ENCODE assay signal across 17 mouse cellular contexts in genomic region chr2:93453046-93453445, GRCm38 (mm10). TPM values are rescaled to one million over a fixed set of nuclear protein-coding genes. Genes with fewer than 3 reads are reported as not detected.
DNase-seq lines count a peak whose midpoint lies in the region; ATAC-seq and TF ChIP-seq lines count a peak whose summit lies in the region.
"Had no signal": no experiment of that assay in that cellular context is flagged by ENCODE, and none has a peak within 500 bp of the region (broad histone marks: within the 10 kb centered on the region; RNA-seq: fewer than 3 reads in every experiment).

No protein-coding gene starts in this region.

- no peak overlapping the region for H3ac ChIP-seq in myocyte (ENCODE audit: control insufficient read depth, insufficient read length)

- H3K36me3 ChIP-seq in heart, embryonic 10.5 days: no peaks in the 10 kb centered on the region
- no peaks in the 10 kb centered on the region for H3K36me3 ChIP-seq in lung, embryonic 16.5 days (ENCODE audit: control insufficient read depth, insufficient read depth, low read length)
- no peaks in the 10 kb centered on the region for H3K36me3 ChIP-seq in intestine, postnatal 0 days (ENCODE audit: control insufficient read depth, insufficient read depth)
- peaks cover 13% of the 10 kb centered on the region for H3K36me3 ChIP-seq in myocyte (ENCODE audit: control insufficient read depth, insufficient read depth)
- no peaks in the 10 kb centered on the region for H3K36me3 ChIP-seq in forebrain, embryonic 13.5 days (ENCODE audit: poor library complexity, severe bottlenecking)
- no peaks in the 10 kb centered on the region for H3K36me3 ChIP-seq in forebrain, embryonic 16.5 days (ENCODE audit: control insufficient read depth, insufficient read depth)
- H3K36me3 ChIP-seq: forebrain, embryonic 15.5 days had no signal

- TF ChIP-seq POLR2A in myocyte (IDR thresholded peaks at IDR 0.05; ENCODE audit: insufficient read length, low read depth): no peak

- WGBS in heart, embryonic 10.5 days: 69% methylated on average over 4 of the region's 4 CpGs
- WGBS in lung, embryonic 16.5 days: 68% methylated on average over 4 of the region's 4 CpGs
- 56% methylated on average over 4 of the region's 4 CpGs for WGBS in intestine, postnatal 0 days
- 81% methylated on average over 4 of the region's 4 CpGs for WGBS in forebrain, embryonic 13.5 days
- WGBS in forebrain, embryonic 16.5 days: 77% methylated on average over 4 of the region's 4 CpGs

- peak overlapping the region; percentile 60; the same call in 1 of the 2 replicates for H3K27ac ChIP-seq in heart, embryonic 10.5 days
- peak overlapping the region; percentile 41; the same call in 1 of the 2 replicates for H3K27ac ChIP-seq in lung, embryonic 16.5 days (ENCODE audit: low read length)
- H3K27ac ChIP-seq in intestine, postnatal 0 days (ENCODE audit: low read depth, low read length): peak overlapping the region; percentile 78
- no peak overlapping the region for H3K27ac ChIP-seq in forebrain, embryonic 13.5 days
- no peak overlapping the region for H3K27ac ChIP-seq in forebrain, embryonic 16.5 days (ENCODE audit: low read length)
- H3K27ac ChIP-seq: forebrain, embryonic 15.5 days; layer of hippocampus, adult 2 months had no signal

- no peak overlapping the region for H3K9ac ChIP-seq in lung, embryonic 16.5 days (ENCODE audit: low read length)
- H3K9ac ChIP-seq in intestine, postnatal 0 days (ENCODE audit: low read depth, low read length): no peak overlapping the region
- H3K9ac ChIP-seq in forebrain, embryonic 13.5 days: no peak overlapping the region
- no peak overlapping the region for H3K9ac ChIP-seq in forebrain, embryonic 16.5 days (replicated peaks; ENCODE audit: low read depth, low read length)
- H3K9ac ChIP-seq: forebrain, embryonic 15.5 days had no signal

- no peak overlapping the region for H3K4me3 ChIP-seq in heart, embryonic 10.5 days
- no peak overlapping the region for H3K4me3 ChIP-seq in lung, embryonic 16.5 days (ENCODE audit: low read length)
- no peak overlapping the region for H3K4me3 ChIP-seq in intestine, postnatal 0 days (ENCODE audit: low read depth, low read length)
- H3K4me3 ChIP-seq in myocyte: no peak overlapping the region
- H3K4me3 ChIP-seq in forebrain, embryonic 13.5 days: no peak overlapping the region
- H3K4me3 ChIP-seq in forebrain, embryonic 16.5 days (replicated peaks; ENCODE audit: low read length): no peak overlapping the region
- H3K4me3 ChIP-seq: forebrain, embryonic 15.5 days; layer of hippocampus, adult 2 months had no signal

- peaks cover 98% of the 10 kb centered on the region for H3K79me2 ChIP-seq in myocyte (ENCODE audit: control insufficient read depth, insufficient read depth)

- DNase-seq in heart, embryonic 10.5 days (ENCODE audit: low spot score): no peak
- DNase-seq in heart, postnatal 10 days: no peak
- DNase-seq in lung, postnatal 36 days: no peak
- DNase-seq: cerebellum, adult 8-10 months; heart, adult 11 months; left cerebral cortex, postnatal 4 days; lung, postnatal 10 days; right cerebral cortex, postnatal 14 days had no signal

- TF ChIP-seq CTCF in intestine, postnatal 0 days (IDR thresholded peaks at IDR 0.05; ENCODE audit: low read depth): no peak

- H3K4me2 ChIP-seq in lung, embryonic 16.5 days (ENCODE audit: low read depth, low read length): no peak overlapping the region
- peak overlapping the region; percentile 40; the same call in 1 of the 2 replicates for H3K4me2 ChIP-seq in intestine, postnatal 0 days (replicated peaks; ENCODE audit: low read depth)
- H3K4me2 ChIP-seq in myocyte (ENCODE audit: low read depth): peak overlapping the region; percentile 53
- H3K4me2 ChIP-seq in forebrain, embryonic 13.5 days: no peak overlapping the region
- no peak overlapping the region for H3K4me2 ChIP-seq in forebrain, embryonic 16.5 days (ENCODE audit: low read length)
- H3K4me2 ChIP-seq: forebrain, embryonic 15.5 days had no signal

- H3K27me3 ChIP-seq in heart, embryonic 10.5 days (ENCODE audit: insufficient read depth, poor library complexity, severe bottlenecking): peaks cover 32% of the 10 kb centered on the region
- H3K27me3 ChIP-seq in lung, embryonic 16.5 days (ENCODE audit: control insufficient read depth, insufficient read depth, low read depth, low read length): no peaks in the 10 kb centered on the region
- H3K27me3 ChIP-seq in intestine, postnatal 0 days (replicated peaks; ENCODE audit: control insufficient read depth, insufficient read depth, low read length): no peaks in the 10 kb centered on the region
- no peaks in the 10 kb centered on the region for H3K27me3 ChIP-seq in myocyte (ENCODE audit: control insufficient read depth, insufficient read depth, insufficient read length)
- H3K27me3 ChIP-seq in forebrain, embryonic 13.5 days: no peaks in the 10 kb centered on the region
- H3K27me3 ChIP-seq in forebrain, embryonic 16.5 days (replicated peaks; ENCODE audit: control insufficient read depth, insufficient read depth, low read length): no peaks in the 10 kb centered on the region
- H3K27me3 ChIP-seq: forebrain, embryonic 15.5 days; Patski had no signal

- no peaks in the 10 kb centered on the region for H3K9me3 ChIP-seq in heart, embryonic 10.5 days
- H3K9me3 ChIP-seq in lung, embryonic 16.5 days (ENCODE audit: control insufficient read depth, low read length): no peaks in the 10 kb centered on the region
- H3K9me3 ChIP-seq in intestine, postnatal 0 days (ENCODE audit: control insufficient read depth): no peaks in the 10 kb centered on the region
- no peaks in the 10 kb centered on the region for H3K9me3 ChIP-seq in forebrain, embryonic 13.5 days (replicated peaks)
- no peaks in the 10 kb centered on the region for H3K9me3 ChIP-seq in forebrain, embryonic 16.5 days (ENCODE audit: control insufficient read depth, low read length)
- H3K9me3 ChIP-seq: forebrain, embryonic 15.5 days had no signal

- H3K4me1 ChIP-seq in heart, embryonic 10.5 days: peaks cover 61% of the 10 kb centered on the region
- peaks cover 66% of the 10 kb centered on the region for H3K4me1 ChIP-seq in lung, embryonic 16.5 days (replicated peaks; ENCODE audit: control insufficient read depth, insufficient read depth, low read length)
- peaks cover 41% of the 10 kb centered on the region for H3K4me1 ChIP-seq in intestine, postnatal 0 days (replicated peaks; ENCODE audit: control insufficient read depth, insufficient read depth, low read length)
- H3K4me1 ChIP-seq in forebrain, embryonic 13.5 days: peaks cover 10% of the 10 kb centered on the region; the same call in 1 of the 2 replicates
- peaks cover 4% of the 10 kb centered on the region; the same call in 1 of the 2 replicates for H3K4me1 ChIP-seq in forebrain, embryonic 16.5 days (replicated peaks; ENCODE audit: control insufficient read depth, insufficient read depth, low read length)

- intact Hi-C loops in heart, postnatal 10 days (cut with DNase I): no loop called here

- ATAC-seq in lung, embryonic 16.5 days (ENCODE audit: low read depth): no peak
- no peak for ATAC-seq in intestine, postnatal 0 days
- ATAC-seq in forebrain, embryonic 13.5 days: no peak
- no peak for ATAC-seq in forebrain, embryonic 16.5 days
- ATAC-seq: forebrain, embryonic 15.5 days; midbrain, embryonic 16.5 days; Patski had no signal

TF ChIP-seq in myocyte, 11 proteins besides CTCF, POLR2A, EP300 and RAD21:
- TF ChIP-seq USF1 (IDR thresholded peaks at IDR 0.05; ENCODE audit: low read depth): no peak
- no peak for TF ChIP-seq TCF12 (IDR thresholded peaks at IDR 0.05; ENCODE audit: insufficient read depth, poor library complexity, severe bottlenecking)
- no peak for TF ChIP-seq TCF3 (IDR thresholded peaks at IDR 0.05; ENCODE audit: insufficient read length, low read depth)
- TF ChIP-seq POLR2AphosphoS2 (IDR thresholded peaks at IDR 0.05; ENCODE audit: insufficient read length, low read depth): no peak
- no peak for TF ChIP-seq E2F4 (IDR thresholded peaks at IDR 0.05; ENCODE audit: insufficient read depth)

RNA-seq across cellular contexts. Expression of gene Cd82, which starts 9.9 kb away (rescaled TPM):
- 12.9 and 16.6 TPM in 2 replicates for polyA plus RNA-seq in heart, embryonic 10.5 days (2016; fragmentation: Nextera tagmentation; extraction: Ambion mirVana)
- 10 to 100 TPM; 13.9 to 17.2 TPM for total RNA-seq in heart, postnatal 10 days (2021)
- 63.6 and 81.5 TPM in 2 replicates for polyA plus RNA-seq in lung, embryonic 16.5 days (2015; fragmentation: Nextera tagmentation; extraction: Ambion mirVana)
- 184 and 199 TPM in 2 replicates for polyA plus RNA-seq in intestine, postnatal 0 days (2015; fragmentation: Nextera tagmentation; extraction: Ambion mirVana)
- 411 TPM for polyA plus RNA-seq in myocyte (2012; fragmentation: generic; extraction: Trizol)
- polyA plus RNA-seq in forebrain, embryonic 13.5 days (2015; fragmentation: Nextera tagmentation; extraction: Ambion mirVana): 12.0 and 14.8 TPM in 2 replicates
- 18.3 and 22.1 TPM in 2 replicates for polyA plus RNA-seq in forebrain, embryonic 16.5 days (2015; fragmentation: Nextera tagmentation; extraction: Ambion mirVana)

Comparison
In these comparisons a context has a peak if more than half of its experiments do, and no peak if none do; other contexts are left out.
1. H3K27ac ChIP-seq: peak in heart, embryonic 10.5 days (single experiment), lung, embryonic 16.5 days (single experiment) and intestine, postnatal 0 days (single experiment); none in forebrain, embryonic 13.5 days (single experiment) and forebrain, embryonic 16.5 days (single experiment).
2. H3K4me2 ChIP-seq: peak in intestine, postnatal 0 days (single experiment) and myocyte (single experiment); none in lung, embryonic 16.5 days (single experiment), forebrain, embryonic 13.5 days (single experiment) and forebrain, embryonic 16.5 days (single experiment).